Mouse (Mus musculus) embryonic facial prominence, embryonic 11.5 days (tissue): ENCODE data around the gene Ccdc38. TPM values are rescaled to one million over a fixed set of nuclear protein-coding genes. Genes with fewer than 3 reads are reported as not detected.

Source experiments
- ATAC-seq: fragments of 200-750 bp; cut with Nextera tagmentation; replicated peaks from 2 replicates; pipeline ENCODE4 v1.8.0; 2017; ENCODE audit warnings: low read depth; ENCODE audit not compliant: insufficient number of reproducible peaks, low FRiP score, low TSS enrichment
- DNase-seq: peaks from one replicate; pipeline ENCODE4 v3.0.0-alpha.2; 2015; ENCODE audit warnings: low spot score
- H3K27ac ChIP-seq: fragments of 300-500 bp; sonication (generic); replicated peaks from 2 replicates; pipeline ENCODE4 v1.5.1; 2014; ENCODE audit warnings: mild to moderate bottlenecking, low read depth, low read length, control low read depth
- H3K27me3 ChIP-seq: fragments of 300-500 bp; sonication (generic); 2 replicates; pipeline ENCODE4 v1.6.1; 2014; ENCODE audit warnings: mild to moderate bottlenecking, low read length, moderate library complexity, mixed read lengths; ENCODE audit not compliant: control insufficient read depth, insufficient read depth
- H3K36me3 ChIP-seq: fragments of 300-500 bp; sonication (generic); replicated peaks from 2 replicates; pipeline ENCODE4 v1.6.1; 2014; ENCODE audit warnings: low read depth, mild to moderate bottlenecking, low read length, moderate library complexity, mixed read lengths; ENCODE audit not compliant: control insufficient read depth, insufficient read depth
- H3K4me1 ChIP-seq: fragments of 300-500 bp; sonication (generic); 2 replicates; pipeline ENCODE4 v1.6.1; 2014; ENCODE audit warnings: low read length, mixed read lengths; ENCODE audit not compliant: control insufficient read depth, insufficient read depth
- H3K4me2 ChIP-seq: fragments of 300-500 bp; sonication (generic); 2 replicates; pipeline ENCODE4 v1.6.1; 2014; ENCODE audit warnings: low read depth, mild to moderate bottlenecking, control low read depth, low read length, moderate library complexity
- H3K4me3 ChIP-seq: fragments of 300-500 bp; sonication (generic); 2 replicates; pipeline ENCODE4 v1.5.1; 2014; ENCODE audit warnings: low read depth, low read length, control low read depth
- H3K9ac ChIP-seq: fragments of 300-500 bp; sonication (generic); replicated peaks from 2 replicates; pipeline ENCODE4 v1.6.1; 2014; ENCODE audit warnings: mild to moderate bottlenecking, control low read depth, low read length
- H3K9me3 ChIP-seq: fragments of 300-500 bp; sonication (generic); replicated peaks from 2 replicates; pipeline ENCODE4 v1.6.1; 2016; ENCODE audit warnings: mild to moderate bottlenecking, low read length, inconsistent platforms, mixed read lengths; ENCODE audit not compliant: control insufficient read depth
- WGBS: fragments of 180-500 bp; shearing (Covaris S2); extraction: QIAGEN DNeasy Blood & Tissue Kit; methylation state at CpG from one replicate; pipeline ENCODE4 v1.1.7; 2014; 5-methylcytosine and 5-hydroxymethylcytosine counted together
- polyA plus RNA-seq: library from polyadenylated mRNA; unstranded; fragments of >200 nt; fragmentation: Nextera tagmentation; extraction: Ambion mirVana; gene quantifications from 2 replicates; pipeline ENCODE4 v1.2.1, GENCODE M21; 2014

Ccdc38 gene
- polyA plus RNA-seq, 1 experiment from 2014 or later = 0.46 TPM

- Histone ChIP-seq H3K27ac (no peak overlapping the region), H3K4me1 (no peaks in the 10 kb centered on the region), H3K4me2 (no peak overlapping the region), H3K36me3 (no peaks in the 10 kb centered on the region), H3K9ac (no peak overlapping the region), H3K27me3 (no peaks in the 10 kb centered on the region), H3K9me3 (no peaks in the 10 kb centered on the region), H3K4me3 (no peak overlapping the region)
- WGBS = 72% methylated on average over 8 of the region's 8 CpGs
- ATAC-seq (no peak), DNase-seq (no peak)
Observed at GRCm38 (mm10) chr10:93614850-93615249, 74.4 kb downstream of the Ccdc38 start.

- Histone ChIP-seq H3K27ac (no peak overlapping the region), H3K36me3 (no peaks in the 10 kb centered on the region), H3K9ac (no peak overlapping the region), H3K4me2 (no peak overlapping the region), H3K4me3 (no peak overlapping the region), H3K9me3 (no peaks in the 10 kb centered on the region), H3K4me1 (no peaks in the 10 kb centered on the region), H3K27me3 (no peaks in the 10 kb centered on the region)
- 73% methylated on average over 7 of the region's 7 CpGs for WGBS
- ATAC-seq = no peak
- no peak for DNase-seq
Observed at GRCm38 (mm10) chr10:93620438-93621179, 80.2 kb downstream of the Ccdc38 start.

GRCm38 (mm10) chr10:93623725-93624124, 83.3 kb downstream of the Ccdc38 start:
- 61% methylated on average over 9 of the region's 9 CpGs for WGBS
- H3K27ac ChIP-seq = no peak overlapping the region
- H3K27me3 ChIP-seq = no peaks in the 10 kb centered on the region
- no peak overlapping the region for H3K4me2 ChIP-seq
- H3K9me3 ChIP-seq = no peaks in the 10 kb centered on the region
- H3K4me3 ChIP-seq = no peak overlapping the region
- no peaks in the 10 kb centered on the region for H3K36me3 ChIP-seq
- no peaks in the 10 kb centered on the region for H3K4me1 ChIP-seq
- ATAC-seq (no peak), DNase-seq (no peak)
- H3K9ac ChIP-seq = no peak overlapping the region

- Histone ChIP-seq H3K4me1 (no peaks in the 10 kb centered on the region), H3K9me3 (no peaks in the 10 kb centered on the region), H3K27ac (no peak overlapping the region), H3K4me2 (no peak overlapping the region), H3K9ac (no peak overlapping the region), H3K4me3 (no peak overlapping the region), H3K27me3 (no peaks in the 10 kb centered on the region), H3K36me3 (no peaks in the 10 kb centered on the region)
- 89% methylated on average over 10 of the region's 10 CpGs for WGBS
- no peak for ATAC-seq
- no peak for DNase-seq
Observed at GRCm38 (mm10) chr10:93624151-93624550, 83.7 kb downstream of the Ccdc38 start.

- H3K9me3 ChIP-seq = no peaks in the 10 kb centered on the region
- ATAC-seq (no peak), DNase-seq (no peak)
- H3K9ac ChIP-seq = no peak overlapping the region
- WGBS = 93% methylated on average over 5 of the region's 5 CpGs
- H3K27me3 ChIP-seq = no peaks in the 10 kb centered on the region
- H3K4me1 ChIP-seq = no peaks in the 10 kb centered on the region
- no peak overlapping the region for H3K4me3 ChIP-seq
- no peak overlapping the region for H3K27ac ChIP-seq
- H3K36me3 ChIP-seq = no peaks in the 10 kb centered on the region
- no peak overlapping the region for H3K4me2 ChIP-seq
Observed at GRCm38 (mm10) chr10:93630310-93630709, 89.9 kb downstream of the Ccdc38 start.

GRCm38 (mm10) chr10:93632086-93632485, 91.7 kb downstream of the Ccdc38 start:
- DNase-seq = no peak
- ATAC-seq = no peak
- no peak overlapping the region for H3K4me2 ChIP-seq
- no peak overlapping the region for H3K4me3 ChIP-seq
- H3K9me3 ChIP-seq = no peaks in the 10 kb centered on the region
- no peaks in the 10 kb centered on the region for H3K36me3 ChIP-seq
- no peak overlapping the region for H3K27ac ChIP-seq
- H3K9ac ChIP-seq = no peak overlapping the region
- H3K4me1 ChIP-seq = peaks cover 2% of the 10 kb centered on the region; the same call in 1 of the 2 replicates
- 71% methylated on average over 4 of the region's 4 CpGs for WGBS
- no peaks in the 10 kb centered on the region for H3K27me3 ChIP-seq

GRCm38 (mm10) chr10:93633563-93633962, 93.1 kb downstream of the Ccdc38 start:
- ATAC-seq = no peak
- Histone ChIP-seq H3K9ac (no peak overlapping the region), H3K4me3 (no peak overlapping the region), H3K9me3 (no peaks in the 10 kb centered on the region), H3K36me3 (no peaks in the 10 kb centered on the region), H3K27ac (no peak overlapping the region), H3K27me3 (no peaks in the 10 kb centered on the region), H3K4me1 (peaks cover 2% of the 10 kb centered on the region; the same call in 1 of the 2 replicates), H3K4me2 (no peak overlapping the region)
- WGBS = 83% methylated on average over 5 of the region's 5 CpGs
- no peak for DNase-seq
